Comparison of ENCODE assay signal across 8 mouse cellular contexts in the genomic region with DNA sequence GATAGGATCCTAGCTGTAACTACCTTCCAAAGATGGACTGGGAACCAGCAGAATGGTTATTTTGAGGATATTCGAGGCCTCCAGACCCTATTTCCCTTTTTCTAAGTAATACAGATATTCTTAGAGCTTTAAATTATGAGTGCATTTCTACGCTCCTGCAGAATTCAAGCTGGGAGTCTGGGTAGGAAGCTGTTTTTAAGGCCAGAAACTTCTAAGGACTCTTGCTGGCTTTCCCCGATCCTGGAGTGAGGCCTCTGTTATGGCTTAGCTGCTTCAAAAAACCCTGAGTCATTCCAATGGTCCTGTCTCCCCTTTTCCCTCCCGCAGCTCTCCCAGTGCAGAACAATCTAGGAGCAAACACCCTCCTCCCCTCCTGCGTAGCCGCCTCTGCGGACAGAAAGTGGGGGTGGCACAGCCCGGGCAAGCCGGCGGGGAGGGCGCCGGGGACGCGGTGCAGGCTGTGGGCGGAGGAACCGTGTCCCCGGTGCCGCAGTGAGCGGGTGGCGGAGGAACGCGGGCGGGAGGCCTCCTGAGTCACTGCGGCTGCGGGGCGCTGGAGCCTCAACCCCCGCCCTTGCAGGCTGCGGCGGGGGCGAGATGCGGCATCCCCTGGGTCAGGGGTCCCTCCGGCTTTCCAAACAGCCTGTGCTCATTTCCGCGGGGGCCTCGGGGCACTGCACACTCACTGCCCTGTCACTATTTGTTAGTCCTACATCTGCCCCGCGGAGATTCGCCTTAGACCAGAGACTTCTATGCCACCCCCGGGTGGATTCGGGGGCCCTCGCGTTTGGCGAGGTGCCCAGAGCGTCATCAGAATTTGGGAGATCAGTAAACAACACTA. TPM values are rescaled to one million over a fixed set of nuclear protein-coding genes. Genes with fewer than 3 reads are reported as not detected.
A peak's percentile ranks its signal among the peaks of the same experiment; 100 is the strongest.
DNase-seq lines count a peak whose midpoint lies in the region; ATAC-seq and TF ChIP-seq lines count a peak whose summit lies in the region.

No protein-coding gene starts in this region.

- H3K9me3 ChIP-seq in ES-Bruce4 (replicated peaks; ENCODE audit: control insufficient read depth, insufficient read depth, low read length, poor library complexity, severe bottlenecking), result peaks cover 4% of the 10 kb centered on the region; the same call in 1 of the 2 replicates
- no peaks in the 10 kb centered on the region for H3K9me3 ChIP-seq in forebrain, embryonic 16.5 days (ENCODE audit: control insufficient read depth, low read length)
- no peaks in the 10 kb centered on the region for H3K9me3 ChIP-seq in liver, postnatal 0 days (ENCODE audit: low read length)

- no peak for TF ChIP-seq CTCF in ES-Bruce4 (IDR thresholded peaks at IDR 0.05; ENCODE audit: low read depth, low read length)
- no peak for TF ChIP-seq CTCF in liver, postnatal 0 days (IDR thresholded peaks at IDR 0.05; ENCODE audit: low read depth)

- H3K27me3 ChIP-seq in ES-Bruce4 (ENCODE audit: control insufficient read depth, insufficient read depth, low read length, poor library complexity, severe bottlenecking), result no peaks in the 10 kb centered on the region; the same call in 1 of the 2 replicates
- no peaks in the 10 kb centered on the region for H3K27me3 ChIP-seq in forebrain, embryonic 16.5 days (replicated peaks; ENCODE audit: control insufficient read depth, insufficient read depth, low read length)
- H3K27me3 ChIP-seq in liver, postnatal 0 days (ENCODE audit: insufficient read depth, low read length), result no peaks in the 10 kb centered on the region

- H3K4me2 ChIP-seq in forebrain, embryonic 16.5 days (ENCODE audit: low read length), result peak overlapping the region; percentile 95
- H3K4me2 ChIP-seq in liver, postnatal 0 days (ENCODE audit: low read depth, low read length), result peak overlapping the region; percentile 79

- TF ChIP-seq POLR2A in ES-Bruce4 (IDR thresholded peaks at IDR 0.05; ENCODE audit: insufficient read depth, low read length), result no peak

- peak overlapping the region; percentile 35 for H3K4me3 ChIP-seq in ES-Bruce4 (ENCODE audit: low read depth, low read length)
- peak overlapping the region; percentile 66 for H3K4me3 ChIP-seq in forebrain, embryonic 16.5 days (replicated peaks; ENCODE audit: low read length)
- H3K4me3 ChIP-seq in liver, postnatal 0 days (ENCODE audit: low read depth, low read length), result peak overlapping the region; percentile 54

- TF ChIP-seq EP300 in ES-Bruce4 (IDR thresholded peaks at IDR 0.05; ENCODE audit: insufficient read depth, low read depth, low read length), result no peak
- TF ChIP-seq EP300 in liver, postnatal 0 days (IDR thresholded peaks at IDR 0.05; ENCODE audit: low read depth), result no peak

- peaks cover 3% of the 10 kb centered on the region for H3K4me1 ChIP-seq in ES-Bruce4 (ENCODE audit: control insufficient read depth, insufficient read depth, low read length)
- H3K4me1 ChIP-seq in forebrain, embryonic 16.5 days (replicated peaks; ENCODE audit: control insufficient read depth, insufficient read depth, low read length), result peaks cover 26% of the 10 kb centered on the region
- peaks cover 7% of the 10 kb centered on the region; the same call in 1 of the 2 replicates for H3K4me1 ChIP-seq in liver, postnatal 0 days (ENCODE audit: insufficient read depth)

- intact Hi-C loops in heart, postnatal 14 days (cut with DNase I), result no loop called here

- peak overlapping the region; percentile 91; the same call in 1 of the 2 replicates for H3K27ac ChIP-seq in ES-Bruce4 (ENCODE audit: insufficient read depth, low read length)
- H3K27ac ChIP-seq in forebrain, embryonic 16.5 days (ENCODE audit: low read length), result peak overlapping the region; percentile 69; the same call in 1 of the 2 replicates
- H3K27ac ChIP-seq in liver, postnatal 0 days (ENCODE audit: low read depth), result peak overlapping the region; percentile 81

- ATAC-seq in forebrain, embryonic 16.5 days, result peak; percentile 87
- peak; percentile 78 for ATAC-seq in liver, postnatal 0 days

- peak; percentile 90 for DNase-seq in cerebellum, adult 11 months
- peak; percentile 81 to 82 for DNase-seq in heart, postnatal 14 days
- DNase-seq in layer of hippocampus, adult 18-20 months (ENCODE audit: low spot score in 2 of 2), result peak; percentile 80 to 89
- DNase-seq in liver, postnatal 0 days, result peak; percentile 58
- DNase-seq in ovary, postnatal 10 days (ENCODE audit: low spot score), result peak; percentile 70
- peak; percentile 36 for DNase-seq in urinary bladder, postnatal 10 days (ENCODE audit: low spot score)

- WGBS in forebrain, embryonic 16.5 days, result 2% methylated on average over 44 of the region's 44 CpGs
- 5% methylated on average over 44 of the region's 44 CpGs for WGBS in liver, postnatal 0 days (ENCODE audit: insufficient replicate concordance)

- H3K9ac ChIP-seq in ES-Bruce4 (ENCODE audit: low read depth, poor library complexity, severe bottlenecking), result peak overlapping the region; percentile 86
- peak overlapping the region; percentile 80 for H3K9ac ChIP-seq in forebrain, embryonic 16.5 days (replicated peaks; ENCODE audit: low read depth, low read length)
- peak overlapping the region; percentile 64 for H3K9ac ChIP-seq in liver, postnatal 0 days (replicated peaks)

- H3K36me3 ChIP-seq in ES-Bruce4 (ENCODE audit: control insufficient read depth, insufficient read depth, low read length, poor library complexity, severe bottlenecking), result no peaks in the 10 kb centered on the region
- no peaks in the 10 kb centered on the region for H3K36me3 ChIP-seq in forebrain, embryonic 16.5 days (ENCODE audit: control insufficient read depth, insufficient read depth)
- H3K36me3 ChIP-seq in liver, postnatal 0 days (replicated peaks; ENCODE audit: insufficient read depth, low read length), result no peaks in the 10 kb centered on the region

RNA-seq across cellular contexts. Expression of gene Snap25, which starts 34.7 kb away (rescaled TPM):
- polyA plus RNA-seq in ES-Bruce4 (2011; ENCODE audit: insufficient read depth, insufficient read length, low read depth, missing spikeins), result 0.72 and 1.0 TPM in 2 replicates
- polyA plus RNA-seq in forebrain, embryonic 16.5 days (2015; fragmentation: Nextera tagmentation; extraction: Ambion mirVana), result 134 and 169 TPM in 2 replicates
- under 1 TPM in 1 of 2 experiments, not detected in 1; 0.33 TPM for total RNA-seq in heart, postnatal 14 days (2021)
- 1,000 to 10,000 TPM; 2,247 to 2,276 TPM for total RNA-seq in layer of hippocampus, adult 18-20 months (2021)
- 0.11 TPM in 1 of 2 replicates, not detected in the other for polyA plus RNA-seq in liver, postnatal 0 days (2015; fragmentation: Nextera tagmentation; extraction: Ambion mirVana)

Comparison
In these comparisons a context has a peak if more than half of its experiments do, and no peak if none do; other contexts are left out.
1. Peak in every context shown above with its lines: DNase-seq, ATAC-seq, H3K4me3 ChIP-seq and H3K27ac ChIP-seq.
2. DNase-seq: peak in every context shown above with its lines; median percentile 90 in cerebellum, adult 11 months; 84 in layer of hippocampus, adult 18-20 months; 82 in heart, postnatal 14 days; 70 in ovary, postnatal 10 days; 58 in liver, postnatal 0 days; 36 in urinary bladder, postnatal 10 days.
3. RNA of gene Snap25, which starts 34.7 kb away (polyA plus RNA-seq): 134 to 169 TPM in forebrain, embryonic 16.5 days; 0.72 to 1.0 TPM in ES-Bruce4 and 0.11 TPM in liver, postnatal 0 days; every median in the first group is over 10 times any median in the second.